ENCODE assay signal across 11 mouse cellular contexts in the genomic region with DNA sequence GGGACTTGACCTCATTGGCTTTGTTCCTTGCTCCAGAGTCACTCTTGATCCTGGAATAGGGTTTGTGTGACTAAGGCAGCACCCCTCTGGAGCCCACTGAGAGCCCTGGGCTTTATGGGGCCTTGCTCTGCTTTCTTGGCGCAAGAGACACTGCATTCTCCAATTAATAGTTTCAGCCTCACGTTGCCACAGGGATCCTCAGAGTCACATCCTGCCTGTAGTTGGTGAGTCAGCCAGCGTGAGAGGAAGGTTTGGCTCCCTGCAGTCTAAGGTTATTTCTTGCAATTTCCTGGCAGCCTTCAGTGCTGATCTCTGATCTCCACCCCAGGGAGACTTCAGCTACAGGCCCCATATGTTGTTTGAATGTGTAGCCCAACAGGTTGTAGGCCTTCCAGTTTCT.
A peak's percentile ranks its signal among the peaks of the same experiment; 100 is the strongest.
DNase-seq lines count a peak whose midpoint lies in the region; ATAC-seq and TF ChIP-seq lines count a peak whose summit lies in the region.
"Had no signal": no experiment of that assay in that cellular context is flagged by ENCODE, and none has a peak within 500 bp of the region (broad histone marks: within the 10 kb centered on the region; RNA-seq: fewer than 3 reads in every experiment).

No protein-coding gene starts in this region.

- 0 out of 2 replicates have a peak overlapping the region, but pooled peaks have one; percentile 14 for H3K27ac ChIP-seq in cerebellum, adult 2 months (ENCODE audit: insufficient read depth, low read length)
- peak overlapping the region; percentile 45; the same call in 1 of the 2 replicates for H3K27ac ChIP-seq in hindbrain, embryonic 10.5 days
- no peak overlapping the region for H3K27ac ChIP-seq in hindbrain, embryonic 14.5 days
- 0 out of 2 replicates have a peak overlapping the region, but pooled peaks have one; percentile 33 for H3K27ac ChIP-seq in neural tube, embryonic 13.5 days (replicated peaks)
- H3K27ac ChIP-seq in olfactory bulb, adult 2 months (ENCODE audit: insufficient read depth, low read depth, low read length) = 0 out of 2 replicates have a peak overlapping the region, but pooled peaks have one; percentile 6

- DNase-seq in cerebellum, adult 2 months = peak; percentile 59 to 84
- DNase-seq in cerebellum, postnatal 14 days = no peak
- no peak for DNase-seq in hindbrain, embryonic 10.5 days (ENCODE audit: low spot score)
- no peak for DNase-seq in hindbrain, embryonic 14.5 days (ENCODE audit: low spot score)
- DNase-seq in neural tube, embryonic 10.5 days (ENCODE audit: extremely low spot score, low spot score) = no peak
- DNase-seq: layer of hippocampus, postnatal 36 days; right cerebral cortex, postnatal 14 days; thymus, postnatal 25 days had no signal

- H3K9me3 ChIP-seq in hindbrain, embryonic 10.5 days = peaks cover 13% of the 10 kb centered on the region
- H3K9me3 ChIP-seq in hindbrain, embryonic 14.5 days (ENCODE audit: control insufficient read depth, low read length) = peaks cover 5% of the 10 kb centered on the region; the same call in 1 of the 2 replicates
- H3K9me3 ChIP-seq in neural tube, embryonic 13.5 days = peaks cover 11% of the 10 kb centered on the region

- 16% methylated on average over 3 of the region's 3 CpGs for WGBS in cerebellum, adult 2 months
- 83% methylated on average over 3 of the region's 3 CpGs for WGBS in hindbrain, embryonic 10.5 days
- WGBS in hindbrain, embryonic 14.5 days = 58% methylated on average over 3 of the region's 3 CpGs
- WGBS in neural tube, embryonic 13.5 days = 58% methylated on average over 3 of the region's 3 CpGs
- WGBS in olfactory bulb, adult 2 months = 22% methylated on average over 3 of the region's 3 CpGs

- peaks cover 51% of the 10 kb centered on the region for H3K36me3 ChIP-seq in hindbrain, embryonic 10.5 days
- no peaks in the 10 kb centered on the region for H3K36me3 ChIP-seq in hindbrain, embryonic 14.5 days (replicated peaks; ENCODE audit: control insufficient read depth, insufficient read depth)
- H3K36me3 ChIP-seq in neural tube, embryonic 13.5 days = peaks cover 7% of the 10 kb centered on the region

- peaks cover 43% of the 10 kb centered on the region for H3K4me1 ChIP-seq in cerebellum, adult 2 months (ENCODE audit: control insufficient read depth, insufficient read depth, low read length)
- H3K4me1 ChIP-seq in hindbrain, embryonic 10.5 days (replicated peaks) = 0 out of 2 replicates have a peak, but pooled peaks cover 4% of the 10 kb centered on the region
- no peaks in the 10 kb centered on the region for H3K4me1 ChIP-seq in hindbrain, embryonic 14.5 days (replicated peaks; ENCODE audit: control insufficient read depth, insufficient read depth, low read length)
- peaks cover 12% of the 10 kb centered on the region for H3K4me1 ChIP-seq in neural tube, embryonic 13.5 days (replicated peaks)
- peaks cover 39% of the 10 kb centered on the region for H3K4me1 ChIP-seq in olfactory bulb, adult 2 months (ENCODE audit: control insufficient read depth, insufficient read depth, low read length)

- H3K9ac ChIP-seq in hindbrain, embryonic 14.5 days = no peak overlapping the region
- no peak overlapping the region for H3K9ac ChIP-seq in neural tube, embryonic 13.5 days

- ATAC-seq in hindbrain, embryonic 14.5 days (ENCODE audit: low FRiP score) = no peak
- ATAC-seq in neural tube, embryonic 13.5 days (ENCODE audit: low read depth) = no peak
- ATAC-seq in inflammation-experienced regulatory T-cells, adult 6 months = no peak

- TF ChIP-seq CTCF in cerebellum, adult 2 months (IDR thresholded peaks at IDR 0.05; ENCODE audit: borderline replicate concordance, insufficient read depth, low read depth, low read length) = no peak
- no peak for TF ChIP-seq CTCF in olfactory bulb, adult 2 months (IDR thresholded peaks at IDR 0.05; ENCODE audit: insufficient read depth, low read depth, low read length)

- H3K4me3 ChIP-seq in cerebellum, adult 2 months (replicated peaks; ENCODE audit: insufficient read depth, low read depth, low read length) = no peak overlapping the region
- H3K4me3 ChIP-seq in hindbrain, embryonic 10.5 days = no peak overlapping the region
- no peak overlapping the region for H3K4me3 ChIP-seq in hindbrain, embryonic 14.5 days (replicated peaks; ENCODE audit: low read length)
- H3K4me3 ChIP-seq in neural tube, embryonic 13.5 days = no peak overlapping the region
- H3K4me3 ChIP-seq in olfactory bulb, adult 2 months (ENCODE audit: insufficient read depth, low read depth, low read length) = no peak overlapping the region

- no peak for TF ChIP-seq POLR2A in cerebellum, adult 2 months (IDR thresholded peaks at IDR 0.05; ENCODE audit: borderline replicate concordance, insufficient read depth, low read length)
- no peak for TF ChIP-seq POLR2A in olfactory bulb, adult 2 months (IDR thresholded peaks at IDR 0.05; ENCODE audit: insufficient read depth, low read depth, low read length)

- no peaks in the 10 kb centered on the region for H3K27me3 ChIP-seq in cerebellum, adult 2 months (ENCODE audit: control insufficient read depth, insufficient read depth, low read length)
- H3K27me3 ChIP-seq in hindbrain, embryonic 10.5 days (ENCODE audit: insufficient read depth, poor library complexity, severe bottlenecking) = no peaks in the 10 kb centered on the region
- H3K27me3 ChIP-seq in hindbrain, embryonic 14.5 days (ENCODE audit: control insufficient read depth, insufficient read depth, low read length) = no peaks in the 10 kb centered on the region
- no peaks in the 10 kb centered on the region for H3K27me3 ChIP-seq in neural tube, embryonic 13.5 days

- no peak overlapping the region for H3K4me2 ChIP-seq in hindbrain, embryonic 14.5 days (replicated peaks)
- H3K4me2 ChIP-seq in neural tube, embryonic 13.5 days = no peak overlapping the region

Comparison
In these comparisons a context has a peak if more than half of its experiments do, and no peak if none do; other contexts are left out.
1. DNase-seq: peak in cerebellum, adult 2 months (2 of 2); none in cerebellum, postnatal 14 days (0 of 2), hindbrain, embryonic 10.5 days (single experiment), hindbrain, embryonic 14.5 days (single experiment) and neural tube, embryonic 10.5 days (single experiment).